Mouse (Mus musculus) layer of hippocampus, postnatal 36 days (tissue): ENCODE results near the gene 3110082I17Rik. TPM values are rescaled to one million over a fixed set of nuclear protein-coding genes. Genes with fewer than 3 reads are reported as not detected.
A peak's percentile ranks its signal among the peaks of the same experiment; 100 is the strongest.
"Not testable (repeated sequence)": the region's sequence is repeated elsewhere in the genome, so short reads cannot be mapped to it uniquely, and the experiment has no call there.

Experiments used
- DNase-seq, 2 experiments: peaks; one replicate each; pipeline ENCODE4 v3.0.0; 2022
- total RNA-seq, 2 experiments: library from RNA; stranded (reverse); gene quantifications; 2 replicates each; pipeline ENCODE4 v1.2.3; 2021

3110082I17Rik gene
- total RNA-seq, 2 experiments from 2014 or later = 15.2 to 15.7 TPM

DNA sequence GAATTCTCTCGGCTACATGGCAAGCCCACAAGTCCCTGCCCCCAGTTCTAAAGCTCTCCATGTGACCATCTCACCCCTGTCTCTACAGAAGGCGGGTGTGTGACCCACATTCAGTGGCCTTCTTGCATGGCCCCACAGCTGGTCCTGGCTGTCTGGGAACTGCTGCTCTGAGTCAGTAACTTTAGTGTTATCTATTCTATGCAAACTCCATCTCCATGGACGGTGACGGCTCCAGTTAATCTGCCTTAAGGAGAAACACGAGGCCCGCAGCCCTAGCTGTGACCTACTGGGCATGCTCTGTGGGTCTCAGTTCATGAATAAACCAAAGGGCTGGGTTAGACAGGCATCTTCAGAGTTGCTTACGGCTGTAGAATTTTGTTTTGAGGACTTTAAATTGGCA lies 65.9 kb downstream of the 3110082I17Rik start:
- no peak for DNase-seq

DNA sequence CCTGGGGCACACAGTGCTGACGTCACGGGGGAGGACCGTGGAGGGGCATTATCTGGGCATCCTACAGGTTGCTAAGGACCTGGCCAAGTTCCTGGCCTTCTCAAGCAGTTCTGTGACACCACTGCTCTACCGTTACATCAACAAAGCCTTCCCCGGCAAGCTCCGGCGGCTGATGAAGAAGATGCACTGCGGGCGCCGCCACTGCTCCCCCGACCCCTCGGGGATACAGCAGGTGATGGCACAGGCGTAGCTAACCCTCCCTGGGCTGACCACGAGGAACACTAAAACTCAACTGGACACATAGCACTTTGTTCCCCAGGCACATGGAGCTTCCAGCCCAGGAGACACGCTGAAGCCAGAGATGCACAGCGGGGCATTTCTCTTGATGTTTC lies 67.1 kb downstream of the 3110082I17Rik start:
- no peak for DNase-seq

DNA sequence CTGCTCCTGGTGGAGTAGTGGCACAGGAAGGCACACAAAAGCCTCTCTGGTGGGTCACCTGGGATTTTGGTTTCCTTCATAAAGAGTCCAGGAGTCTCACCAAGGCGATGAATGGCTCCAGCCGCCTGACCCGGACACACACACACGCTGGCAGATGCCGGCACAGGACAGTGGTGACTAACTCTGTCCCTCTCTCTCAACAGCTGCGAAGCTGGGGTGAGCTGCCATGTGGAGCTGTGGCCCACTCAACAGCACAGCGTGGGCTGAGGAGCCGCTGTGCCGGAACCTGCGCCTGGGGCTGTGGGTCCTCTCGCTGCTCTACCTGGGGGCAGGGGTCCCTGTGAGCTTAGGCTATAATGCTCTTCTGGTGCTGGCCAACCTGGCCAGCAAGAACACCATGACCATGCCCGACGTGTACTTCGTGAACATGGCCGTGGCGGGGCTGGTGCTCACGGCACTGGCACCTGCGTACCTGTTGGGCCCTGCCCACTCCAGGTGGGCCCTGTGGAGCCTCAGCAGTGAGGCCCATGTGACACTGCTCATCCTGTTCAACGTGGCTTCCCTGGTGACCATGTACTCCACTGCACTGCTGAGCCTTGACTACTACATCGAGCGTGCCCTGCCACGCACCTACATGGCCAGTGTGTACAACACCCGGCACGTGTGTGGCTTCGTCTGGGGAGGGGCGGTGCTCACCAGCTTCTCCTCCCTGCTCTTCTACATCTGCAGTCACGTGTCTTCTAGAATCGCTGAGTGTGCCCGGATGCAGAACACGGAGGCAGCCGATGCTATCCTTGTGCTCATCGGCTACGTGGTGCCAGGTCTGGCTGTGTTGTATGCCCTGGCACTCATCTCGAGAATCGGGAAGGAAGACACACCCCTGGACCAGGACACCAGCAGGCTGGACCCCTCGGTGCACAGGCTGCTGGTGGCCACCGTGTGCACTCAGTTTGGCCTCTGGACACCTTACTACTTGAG lies 67.8 kb downstream of the 3110082I17Rik start:
- DNase-seq = no peak

DNA sequence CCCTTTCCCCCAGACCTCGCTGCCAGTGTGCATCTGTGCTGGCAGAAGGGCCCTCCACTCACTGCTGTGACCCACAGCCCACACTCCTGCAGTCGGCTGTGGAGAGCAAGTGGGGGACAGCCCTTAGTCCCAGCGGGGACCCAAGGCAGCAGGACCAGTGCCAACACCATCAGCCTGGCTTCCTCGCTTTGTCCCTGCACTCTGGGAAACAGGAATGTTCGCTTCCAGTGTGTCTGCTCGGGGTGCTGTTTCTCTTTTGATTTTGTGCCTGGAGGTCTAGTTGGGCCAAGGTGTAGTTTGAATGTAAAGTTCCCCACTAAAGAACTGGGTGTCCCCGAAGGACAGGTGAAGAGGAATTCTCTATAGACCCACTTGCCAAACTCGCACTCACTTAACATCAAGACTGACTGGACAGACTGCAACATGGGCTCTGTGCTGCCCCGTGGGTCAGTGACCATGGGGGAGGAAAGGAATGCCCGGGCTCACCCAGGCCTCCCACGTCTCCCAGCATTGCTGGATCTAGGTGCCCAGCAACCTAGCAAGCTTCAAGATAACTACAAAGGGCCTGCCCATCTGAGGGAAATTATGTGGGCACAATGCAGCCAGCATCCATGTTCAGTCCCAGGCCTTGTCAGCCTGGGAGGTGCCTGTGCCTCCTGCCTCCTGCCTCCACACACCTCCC lies 68.9 kb downstream of the 3110082I17Rik start:
- no peak for DNase-seq

DNA sequence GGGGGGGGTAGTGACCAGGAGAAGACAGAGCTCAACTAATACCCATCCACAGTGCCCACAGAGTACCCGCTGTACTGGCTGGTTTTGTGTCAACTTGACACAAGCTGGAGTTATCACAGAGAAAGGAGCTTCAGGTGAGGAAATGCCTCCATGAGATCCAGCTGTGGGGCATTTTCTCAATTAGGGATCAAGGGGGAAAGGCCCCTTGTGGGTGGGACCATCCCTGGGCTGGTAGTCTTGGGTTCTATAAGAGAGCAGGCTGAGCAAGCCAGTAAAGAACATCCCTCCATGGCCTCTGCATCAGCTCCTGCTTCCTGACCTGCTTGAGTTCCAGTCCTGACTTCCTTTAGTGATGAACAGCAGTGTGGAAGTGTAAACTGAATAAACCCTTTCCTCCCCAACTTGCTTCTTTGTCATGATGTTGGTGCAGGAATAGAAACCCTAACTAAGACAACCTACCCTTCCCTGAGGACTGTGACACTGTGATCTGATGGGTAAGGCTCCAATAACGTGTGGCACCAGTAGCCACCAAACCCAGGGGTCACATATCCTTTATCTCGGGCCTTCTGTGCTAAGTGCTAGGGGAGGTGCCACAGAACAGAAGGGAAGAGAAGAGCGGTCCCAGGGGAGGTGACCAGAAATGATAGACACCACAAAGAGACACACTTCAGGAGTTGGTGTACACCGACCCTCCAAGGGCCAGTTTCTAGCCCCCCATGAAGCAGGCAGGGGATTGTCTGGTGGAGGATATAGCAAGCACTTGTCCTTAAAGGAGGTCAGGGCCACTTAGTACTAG lies 69.8 kb downstream of the 3110082I17Rik start:
- not testable (repeated sequence) for DNase-seq

DNA sequence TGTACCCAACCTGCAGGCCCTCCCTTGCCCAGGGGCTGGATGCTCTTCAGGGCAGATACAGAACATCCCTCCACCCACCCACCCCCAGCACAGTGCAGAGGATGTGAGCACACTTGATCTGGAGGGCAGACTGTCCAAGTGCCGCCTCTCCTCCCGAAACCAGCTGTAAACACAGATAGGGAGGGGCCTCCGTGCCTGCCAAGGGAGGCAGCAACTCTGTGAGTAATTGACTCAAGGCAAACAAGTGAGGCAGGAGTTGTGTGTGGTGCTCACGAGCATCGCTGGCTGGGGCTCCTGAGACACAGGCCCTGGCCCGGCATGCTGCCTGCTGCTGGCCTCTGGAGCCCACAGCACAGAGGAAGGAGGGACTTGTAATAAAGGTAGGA lies 70.7 kb downstream of the 3110082I17Rik start:
- peak; percentile 46 to 60 for DNase-seq

DNA sequence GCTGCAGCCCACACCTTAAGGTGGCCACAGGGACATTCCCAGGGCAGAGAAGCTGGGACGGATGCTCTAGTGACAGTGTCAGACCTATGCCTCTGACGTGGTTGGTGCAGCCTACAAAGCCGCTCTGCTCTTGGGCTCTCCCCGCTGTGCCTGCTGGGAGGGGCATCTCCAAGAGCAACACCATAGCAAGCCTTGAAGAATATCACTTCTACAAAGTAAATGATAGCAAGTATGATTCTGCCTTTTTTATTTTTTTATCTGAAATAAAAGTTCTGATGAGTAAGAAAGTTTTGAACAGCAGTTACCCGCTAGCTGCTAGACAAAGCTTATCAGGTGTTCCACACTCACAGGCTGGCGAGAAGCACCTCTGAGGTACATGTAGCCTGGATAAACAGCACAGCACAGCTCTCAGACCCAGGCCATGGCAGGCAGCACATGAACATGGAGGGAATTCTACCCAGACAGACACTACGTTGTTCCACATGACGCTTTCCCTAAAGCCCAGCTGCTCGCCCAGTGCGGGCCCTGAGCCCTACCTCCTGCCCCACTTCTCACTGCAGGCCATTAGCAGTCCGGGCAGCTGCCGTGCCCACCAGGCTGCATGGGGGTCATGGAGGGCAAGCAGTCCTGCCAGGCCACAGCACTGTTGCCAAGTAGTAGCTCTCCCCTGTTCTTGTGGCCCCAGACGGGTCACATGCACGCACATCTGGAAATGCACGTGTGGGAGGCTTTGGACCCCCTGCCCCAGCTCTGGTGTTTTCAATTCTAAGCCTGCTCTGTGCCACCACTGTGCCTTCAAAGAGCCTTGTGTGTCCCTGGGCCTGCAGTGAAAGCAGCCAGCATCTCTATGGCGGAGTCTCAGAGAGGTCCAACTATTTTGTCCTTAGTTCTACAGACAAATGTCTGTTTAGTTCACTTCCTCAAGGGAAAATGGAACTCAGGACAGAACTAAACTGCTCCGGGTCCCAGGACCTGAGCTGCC lies 71.3 kb downstream of the 3110082I17Rik start:
- DNase-seq = peak; percentile 55 to 73

DNA sequence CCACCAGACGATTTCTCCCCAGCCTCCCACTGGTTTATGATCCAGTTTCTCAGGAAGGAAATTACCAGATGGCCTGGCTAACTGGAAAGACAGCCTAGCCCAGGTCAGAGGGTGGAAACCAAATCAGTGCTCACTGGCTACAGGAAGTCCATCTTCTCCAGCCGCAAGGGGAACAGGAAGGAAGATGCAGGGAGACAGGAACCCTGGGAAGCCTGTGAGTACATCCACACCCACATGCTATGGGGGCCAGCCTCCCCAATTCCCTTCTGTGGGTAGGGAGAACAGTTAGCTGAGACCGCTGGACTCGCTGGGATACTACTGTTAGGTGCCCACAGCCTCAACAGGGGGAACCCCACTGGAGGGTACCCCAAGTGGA lies 72.1 kb downstream of the 3110082I17Rik start:
- no peak for DNase-seq

DNA sequence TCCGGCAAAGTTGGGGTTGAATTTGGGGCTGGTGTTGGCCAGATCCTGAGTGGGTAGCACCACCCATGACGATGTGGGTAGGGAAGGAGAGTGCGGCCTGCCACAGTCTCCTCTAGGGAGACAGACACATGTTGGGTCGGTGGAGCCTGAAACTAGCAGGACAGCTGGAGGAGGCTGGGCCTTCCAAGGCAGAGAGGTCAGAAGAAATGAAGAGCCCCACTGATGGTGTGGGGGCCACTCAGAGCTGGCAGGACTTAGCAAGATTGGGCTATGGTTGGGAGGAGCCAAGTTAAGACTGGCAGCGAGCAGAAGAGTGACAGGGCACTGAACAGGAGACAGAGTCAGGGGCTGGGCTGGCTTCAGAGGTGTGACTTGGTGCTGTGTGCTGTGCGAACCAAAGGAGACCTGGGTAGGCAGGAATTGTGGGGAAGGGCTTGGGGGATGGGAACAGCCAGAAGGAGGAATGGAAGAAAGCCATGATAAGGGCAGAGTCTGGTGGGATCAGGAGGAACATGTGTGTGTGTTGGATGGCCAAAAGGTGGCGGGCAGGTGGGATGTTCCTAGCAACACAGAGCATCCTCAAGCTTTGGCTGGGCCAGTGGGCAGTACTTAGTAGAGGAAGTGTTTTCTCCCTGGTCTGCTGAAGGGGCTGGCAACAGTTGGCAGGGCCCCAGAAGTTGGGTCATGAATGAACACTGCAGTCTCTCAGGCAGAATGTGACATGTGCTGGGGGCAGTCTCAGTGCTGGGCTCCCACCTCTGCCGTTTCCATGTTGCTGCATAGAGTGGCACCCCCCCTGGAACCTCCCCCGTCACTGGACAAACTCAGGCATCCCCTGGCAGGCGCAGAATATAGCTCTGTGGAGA lies 72.8 kb downstream of the 3110082I17Rik start:
- DNase-seq = no peak

DNA sequence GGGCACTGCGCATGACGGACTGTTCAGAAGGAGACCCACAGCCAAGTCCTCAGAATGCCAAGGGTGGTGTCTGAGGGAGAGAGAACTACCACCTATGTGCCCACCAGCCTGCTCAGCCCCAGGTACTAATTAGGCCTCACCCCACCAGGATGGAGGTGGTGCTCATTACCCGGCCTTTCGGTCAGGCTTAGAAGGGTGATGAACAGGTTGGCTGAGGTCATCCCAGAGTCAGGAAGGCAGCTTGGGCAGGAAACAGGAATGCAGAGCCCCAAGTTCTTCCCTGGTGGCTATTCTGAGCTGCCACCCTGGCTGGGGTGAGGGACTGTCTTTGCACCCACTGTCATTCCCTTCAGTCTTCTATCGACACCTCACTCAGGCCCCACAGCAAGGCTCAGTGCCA lies 74.3 kb downstream of the 3110082I17Rik start:
- DNase-seq = no peak

DNA sequence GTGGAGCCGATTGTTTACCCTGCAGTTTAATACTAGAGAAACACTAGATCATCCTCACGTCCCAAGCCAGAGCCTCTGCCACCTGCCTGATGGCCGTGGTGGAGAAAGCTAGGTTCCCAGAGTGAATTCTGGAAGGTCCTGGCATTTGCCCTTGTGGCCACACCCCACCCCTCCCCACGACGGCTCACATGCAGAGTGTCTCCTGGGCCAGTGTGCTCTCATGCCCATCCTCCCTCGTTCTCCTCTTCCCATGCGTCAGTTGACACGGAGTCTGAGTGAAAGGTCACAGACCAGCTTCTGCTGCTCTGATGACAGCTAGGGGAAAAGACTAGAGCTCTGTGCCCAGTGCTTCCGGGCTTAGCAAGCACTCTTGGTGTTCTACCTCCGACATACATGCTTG lies 75.8 kb downstream of the 3110082I17Rik start:
- no peak for DNase-seq

DNA sequence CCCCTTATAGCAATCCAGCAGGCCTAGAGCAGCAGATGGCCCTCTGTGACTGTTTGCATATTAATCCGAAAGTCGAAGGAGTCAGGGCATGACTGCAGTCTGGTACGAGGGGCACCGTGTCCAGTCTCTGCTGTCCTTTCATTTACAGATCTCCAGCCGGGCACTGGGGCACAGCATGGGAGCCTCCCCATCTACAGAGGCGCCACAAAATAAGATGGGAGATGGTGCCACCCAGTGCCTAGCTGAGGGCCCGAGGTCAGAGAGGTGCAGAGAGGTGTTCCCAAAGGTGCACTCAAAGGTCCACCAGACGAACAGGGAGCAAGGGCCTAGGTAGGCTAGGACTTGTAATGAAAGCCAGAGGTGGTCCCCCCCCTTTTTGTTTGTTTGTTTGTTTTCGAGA lies 77.1 kb downstream of the 3110082I17Rik start:
- DNase-seq = no peak

DNA sequence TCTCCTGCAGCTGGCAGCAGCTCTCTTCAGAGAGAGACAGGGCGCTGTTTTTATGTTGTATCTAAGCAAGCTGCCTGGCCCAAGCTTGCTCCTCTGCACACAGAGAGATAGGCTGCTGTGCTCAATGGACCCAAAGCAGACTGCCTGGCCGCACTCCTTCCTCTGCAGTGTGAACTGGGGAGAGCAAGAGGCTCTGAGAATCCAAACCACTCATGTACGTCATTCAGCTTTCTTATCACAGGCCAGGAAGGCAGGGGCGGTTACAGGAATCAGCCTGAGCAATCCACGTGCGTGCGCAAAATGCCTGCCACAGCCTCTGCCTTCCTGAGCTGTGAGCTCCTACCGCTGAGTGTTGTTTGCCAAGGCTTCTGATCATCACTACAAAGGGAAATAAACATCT lies 77.6 kb downstream of the 3110082I17Rik start:
- DNase-seq = no peak

DNA sequence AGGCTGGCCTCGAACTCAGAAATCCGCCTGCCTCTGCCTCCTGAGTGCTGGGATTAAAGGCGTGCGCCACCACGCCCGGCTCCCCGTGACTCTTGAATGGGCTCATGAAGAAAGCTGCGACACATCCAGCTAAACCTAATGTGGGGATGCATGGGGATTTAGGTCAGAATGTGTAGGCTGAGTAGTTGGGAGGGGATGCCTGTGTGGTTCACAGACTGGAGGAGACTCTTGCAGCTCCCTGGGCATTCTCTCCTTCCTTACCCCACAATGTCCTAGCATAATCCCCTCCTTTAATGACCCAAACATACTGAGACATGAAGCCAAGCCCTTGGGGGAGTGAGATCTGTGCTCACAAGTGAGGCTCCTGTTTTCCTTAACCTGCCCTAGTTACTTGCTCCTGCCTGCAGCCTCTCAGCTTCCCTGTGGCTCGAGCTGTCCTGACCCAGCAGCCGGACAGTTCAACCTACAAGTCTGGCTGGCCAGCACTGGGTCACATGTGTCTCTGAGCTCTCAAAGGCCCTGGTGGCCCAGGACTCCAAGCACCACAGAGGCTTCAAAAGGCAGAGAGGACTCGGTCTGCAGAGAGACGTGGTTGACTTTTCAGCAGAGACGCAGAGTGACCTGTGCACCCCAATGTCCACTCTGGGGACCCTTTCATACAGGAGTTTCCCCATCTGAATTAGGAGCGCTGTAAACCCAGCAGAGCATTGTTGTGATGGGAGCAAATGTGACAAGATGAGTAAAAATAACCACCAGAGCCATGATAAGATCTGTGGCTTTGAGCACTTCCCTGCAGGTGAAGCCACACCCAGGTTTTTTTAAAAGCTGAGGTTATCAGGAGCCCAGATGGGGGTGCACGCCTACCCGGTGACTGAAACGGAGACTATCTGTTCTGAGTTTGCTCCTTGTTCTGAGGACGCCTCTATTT lies 78.5 kb downstream of the 3110082I17Rik start:
- DNase-seq = no peak

DNA sequence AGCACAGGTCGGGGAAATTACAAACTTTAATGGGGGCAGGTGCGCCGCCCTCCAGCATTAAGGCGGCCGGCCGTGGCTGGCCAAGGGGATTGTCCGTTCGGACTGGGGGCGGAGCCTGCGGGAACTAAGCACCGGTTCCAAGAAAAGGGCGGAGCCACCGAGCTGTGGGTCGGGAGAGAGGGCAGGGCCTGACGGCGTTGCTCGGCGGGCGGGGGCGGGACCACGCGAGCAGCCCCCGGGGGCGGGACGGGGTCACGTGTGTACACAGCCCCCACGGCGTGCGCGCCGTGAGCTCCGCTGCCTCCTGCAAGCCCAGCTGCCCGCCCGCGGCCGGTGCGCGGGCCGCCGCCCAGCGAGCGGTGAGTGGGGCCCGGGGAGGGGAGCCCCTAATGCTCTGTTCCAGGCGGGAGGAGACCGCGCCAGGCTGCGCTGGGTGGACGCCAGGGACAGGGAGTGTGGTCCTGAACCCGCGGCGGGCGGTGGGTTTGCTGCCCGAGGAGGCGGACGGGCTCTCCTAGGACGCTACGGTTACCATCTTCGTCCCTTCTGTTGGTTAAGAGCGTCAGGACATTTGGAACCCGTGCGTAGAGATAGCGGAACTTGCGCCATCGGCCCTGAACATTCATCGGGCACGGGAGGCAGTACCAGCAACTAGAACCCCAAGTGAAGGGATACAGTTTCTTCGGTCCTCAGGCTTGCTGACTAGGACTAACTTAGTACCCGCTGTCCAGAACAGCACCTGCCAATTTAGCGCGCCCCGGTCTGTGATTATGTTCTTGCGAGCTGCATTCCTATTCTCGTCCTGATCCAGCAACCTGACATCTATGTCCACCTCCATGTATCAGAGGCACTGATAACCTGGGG lies 79.7 kb downstream of the 3110082I17Rik start:
- peak; percentile 84 to 88 for DNase-seq

DNA sequence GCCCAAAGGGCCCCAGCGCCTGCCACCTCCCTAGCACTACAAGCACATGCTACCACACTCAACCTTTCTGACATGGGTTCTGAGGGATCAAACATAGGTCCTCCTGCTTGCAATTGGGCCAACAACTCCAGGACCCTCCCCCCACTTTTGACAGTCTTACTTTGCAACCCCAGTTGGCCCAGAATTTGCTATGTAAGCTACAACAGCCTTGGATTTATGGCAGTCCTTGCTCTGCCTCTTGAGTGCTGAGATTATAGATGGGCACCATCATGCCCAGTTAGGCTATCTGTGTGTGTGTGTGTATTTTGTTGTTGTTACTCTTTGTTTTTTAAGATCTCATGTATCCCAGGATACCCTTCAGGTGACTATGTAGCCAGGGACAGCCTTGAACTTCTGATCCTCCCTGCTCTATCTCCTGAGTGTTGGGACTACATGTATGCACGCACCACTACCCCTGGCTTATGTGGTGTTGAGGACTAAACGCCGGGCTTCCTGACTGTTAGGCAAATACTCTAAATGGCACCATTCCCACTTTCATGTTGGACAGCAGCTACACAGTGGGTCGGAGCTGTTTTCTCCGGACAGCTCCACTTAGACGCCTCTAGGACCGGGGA lies 80.4 kb downstream of the 3110082I17Rik start:
- no peak for DNase-seq

DNA sequence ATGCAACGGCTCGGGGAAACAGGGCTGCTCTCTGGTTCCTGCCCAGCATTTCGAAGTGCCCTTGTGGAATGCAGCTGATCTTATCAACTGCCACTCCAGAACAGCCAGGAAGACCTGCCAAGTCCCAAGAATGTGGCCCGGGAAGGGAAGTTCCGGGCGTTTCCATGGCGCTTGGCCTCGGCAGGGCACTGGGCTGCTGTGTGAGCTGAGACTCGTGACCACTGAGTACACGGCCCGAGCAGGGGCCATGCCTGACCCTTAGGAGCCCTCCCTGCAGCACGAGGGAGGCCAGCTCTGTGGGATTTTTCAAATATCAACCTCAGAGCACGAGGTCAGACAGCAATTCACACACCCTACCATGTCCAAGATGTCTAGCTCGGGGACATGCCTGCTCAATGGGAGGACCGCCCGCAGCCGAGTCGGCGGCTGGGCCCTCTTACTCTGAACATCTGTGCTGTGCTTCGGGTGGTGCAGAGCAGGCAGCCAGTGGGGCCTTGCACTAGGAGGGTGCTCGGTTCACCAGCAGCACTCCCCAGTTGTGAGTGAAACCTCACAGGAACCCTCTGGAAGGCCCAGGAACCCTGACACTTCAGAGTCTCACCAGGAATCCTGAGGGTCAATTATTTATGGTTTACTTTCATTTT lies 81.2 kb downstream of the 3110082I17Rik start:
- DNase-seq = no peak

DNA sequence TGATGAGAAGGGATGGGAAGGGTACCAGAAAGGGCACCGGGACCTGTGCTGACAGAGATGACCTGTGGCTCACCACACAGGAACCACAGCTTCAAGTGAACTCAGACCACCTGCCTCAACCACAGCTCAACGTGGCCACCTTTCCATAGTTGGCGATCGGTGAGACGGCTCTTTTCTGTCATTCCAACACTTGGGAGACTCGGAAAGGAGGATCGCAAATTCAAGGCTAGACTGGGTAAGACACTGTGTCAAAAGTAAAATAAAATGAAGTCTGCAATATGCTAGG lies 82.1 kb downstream of the 3110082I17Rik start:
- DNase-seq = no peak
